Mouse (Mus musculus) left cerebral cortex, postnatal 36 days (tissue): ENCODE measurements around the gene Fam83f. TPM values are rescaled to one million over a fixed set of nuclear protein-coding genes. Genes with fewer than 3 reads are reported as not detected.
A peak's percentile ranks its signal among the peaks of the same experiment; 100 is the strongest.

ENCODE experiments used
- DNase-seq, 2 experiments: peaks; one replicate each; pipeline ENCODE4 v3.0.0; 2021 to 2022; ENCODE audit warnings: low spot score in 2 of 2, mixed read lengths in 1 of 2
- intact Hi-C: fragments of 180-260 bp; cut with DNase I; formaldehyde crosslinking; loops from one replicate; pipeline ENCODE4 v1.15.1; 2025
- total RNA-seq, 2 experiments: library from RNA; stranded (reverse); gene quantifications; 2 replicates each; pipeline ENCODE4 v1.2.3; 2021

Fam83f gene
- total RNA-seq, 2 experiments from 2014 or later: 0.39 TPM

DNA sequence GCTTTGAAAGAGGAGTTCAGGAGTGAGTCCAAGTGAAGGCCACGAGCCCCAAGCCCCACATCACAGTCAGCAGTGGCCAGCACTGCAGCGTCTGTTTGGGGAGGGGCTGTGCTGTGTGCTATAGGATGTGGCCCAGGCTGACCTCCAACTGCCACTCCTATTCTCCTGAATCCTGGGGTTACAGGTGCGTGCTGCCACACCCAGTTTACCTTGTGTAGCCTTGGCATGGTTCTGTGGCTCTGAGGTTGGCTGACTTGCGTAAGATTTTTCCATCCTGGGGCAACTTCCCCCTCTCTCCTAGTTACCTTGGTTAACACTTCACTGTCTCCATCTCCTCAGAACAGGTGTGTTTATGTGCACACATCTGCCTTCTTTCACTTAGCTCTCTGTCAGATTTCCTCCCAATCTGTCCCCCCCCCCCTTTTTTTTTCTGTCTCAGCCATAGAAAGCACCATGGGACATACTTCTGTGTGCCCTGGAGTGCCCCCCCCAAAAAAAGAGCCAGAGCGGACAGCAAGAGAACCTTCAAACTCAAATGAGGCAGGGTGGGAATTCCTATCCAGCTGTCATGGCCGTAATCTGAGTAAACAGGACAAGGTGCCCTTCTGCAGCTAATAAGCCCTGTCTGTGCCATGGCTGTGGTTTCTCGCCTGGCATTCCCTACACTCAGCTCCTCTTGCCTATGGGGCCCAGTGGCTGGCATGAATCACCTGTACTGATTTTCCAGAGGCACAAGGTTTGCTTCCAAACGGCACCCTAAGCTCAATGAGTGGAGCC lies 30.0 kb downstream of the Fam83f start:
- intact Hi-C loops: loop anchor here (5.0 to 10.0 kb wide), 2 partner anchors 567 to 609 kb away; partner anchors contain the start of genes Rpl3, Syngr1 and Tab1
- DNase-seq: no peak

DNA sequence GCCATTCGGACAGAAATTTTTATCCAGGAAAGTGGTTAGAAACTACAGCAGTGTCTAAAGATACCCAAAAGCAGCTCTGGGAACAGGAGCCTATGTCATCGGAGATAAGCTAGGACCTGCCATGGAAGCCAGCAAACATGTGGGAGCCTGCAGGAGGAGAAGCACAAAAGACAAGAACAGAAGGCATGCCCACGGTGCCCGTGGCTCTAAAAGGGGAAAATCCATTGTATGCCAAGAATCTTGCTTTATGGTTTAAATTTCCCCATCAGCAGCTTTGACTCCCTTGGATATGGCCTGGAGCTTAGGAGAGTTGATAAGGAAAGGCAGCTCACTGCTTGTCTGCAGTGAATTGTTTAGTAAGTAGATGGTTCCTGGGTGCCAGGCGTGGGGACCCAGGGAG lies 31.3 kb downstream of the Fam83f start:
- intact Hi-C loops: loop anchor here (5.0 to 10.0 kb wide), 2 partner anchors 568 to 611 kb away; partner anchors contain the start of genes Rpl3, Syngr1 and Tab1

DNA sequence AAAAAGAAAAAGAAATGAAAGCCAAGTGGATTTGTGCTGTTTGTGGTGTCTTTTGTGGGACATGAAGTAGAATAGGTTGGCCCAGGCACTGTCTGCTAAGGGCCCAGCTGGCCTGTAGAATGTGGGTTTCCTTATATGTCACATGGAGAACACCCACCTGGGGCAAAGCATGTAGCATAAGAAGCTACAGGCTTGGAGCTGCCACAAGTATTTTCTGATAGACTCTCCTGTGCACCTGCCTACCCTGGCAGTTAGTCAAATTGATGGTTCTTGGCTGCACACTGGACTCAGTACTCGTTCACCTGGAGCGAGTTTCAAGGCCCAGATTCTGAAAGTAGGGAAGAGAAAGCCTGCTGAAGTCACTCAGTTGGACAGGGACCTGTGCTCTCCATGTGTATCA lies 31.8 kb downstream of the Fam83f start:
- intact Hi-C loops: loop anchor here (5.0 to 10.0 kb wide), 2 partner anchors 569 to 611 kb away; partner anchors contain the start of genes Rpl3, Syngr1 and Tab1
- no peak for DNase-seq

More for the DNA sequence above, 31.3 kb downstream of the Fam83f start:
- peak in 1 of 2 experiments; percentile 39 for DNase-seq

DNA sequence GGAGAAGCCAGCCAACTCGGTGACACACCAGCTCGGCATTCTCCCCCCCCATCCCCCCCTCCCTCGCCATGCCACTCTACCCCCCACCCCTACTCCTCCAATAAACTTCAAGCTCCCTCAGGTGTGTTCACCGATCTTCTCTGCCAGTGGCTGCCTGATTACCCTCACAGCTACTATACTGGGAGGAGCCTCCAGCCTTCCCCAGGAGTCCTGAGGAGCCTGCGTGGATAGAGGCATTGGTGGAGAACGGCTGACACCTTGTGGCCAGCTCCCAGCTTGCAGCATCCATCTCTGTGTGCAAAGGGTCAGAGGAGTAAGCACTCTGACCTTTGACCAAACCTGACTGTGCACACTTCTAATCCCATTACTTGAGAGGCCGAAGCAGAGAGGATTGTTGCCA lies 32.6 kb downstream of the Fam83f start:
- intact Hi-C loops: loop anchor here (2.0 to 10.0 kb wide), 3 partner anchors 437 to 612 kb away; partner anchors contain the start of genes Rpl3, Syngr1 and Tab1

DNA sequence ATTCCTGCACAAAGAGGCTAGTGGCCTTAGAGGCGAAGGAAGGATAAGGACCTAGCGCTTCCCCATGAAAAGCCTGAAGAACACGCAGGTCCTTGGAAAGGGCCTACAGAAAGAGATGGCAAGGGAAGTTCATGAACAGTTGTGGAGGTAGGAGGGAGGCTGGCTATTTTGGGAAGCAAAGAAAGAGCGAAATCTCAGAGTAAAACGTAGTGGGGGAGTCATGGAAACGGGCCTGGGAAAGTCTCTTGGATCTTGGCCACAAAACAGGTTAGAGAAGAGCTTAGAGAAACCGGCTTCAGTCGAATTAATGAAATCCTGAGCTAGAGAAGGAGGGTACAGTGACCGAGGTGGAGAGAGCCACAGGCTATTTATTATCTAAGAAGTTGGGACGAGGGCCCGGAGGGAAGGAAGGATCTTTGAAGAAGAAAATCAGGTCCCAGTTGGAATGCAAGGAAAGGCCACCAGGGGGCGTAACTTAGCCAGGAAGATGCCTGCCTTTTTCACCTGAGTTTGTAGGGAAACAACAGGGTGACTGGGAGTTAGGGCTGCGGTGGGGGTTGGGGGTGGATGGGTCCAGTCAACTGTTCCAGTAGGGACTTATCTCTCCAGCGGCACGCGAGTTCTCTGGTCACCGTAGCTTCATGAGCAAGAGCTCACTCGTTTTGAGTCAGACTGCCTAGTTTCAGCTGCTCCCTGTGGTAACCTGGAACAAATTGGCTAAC lies 34.3 kb downstream of the Fam83f start:
- intact Hi-C loops: loop anchor here (2.0 to 10.0 kb wide), 3 partner anchors 241 to 571 kb away; partner anchors contain the start of genes Adsl and Tab1
- DNase-seq: peak; percentile 74 to 83

More for the DNA sequence above, 32.6 kb downstream of the Fam83f start:
- DNase-seq: peak; percentile 70 to 71

DNA sequence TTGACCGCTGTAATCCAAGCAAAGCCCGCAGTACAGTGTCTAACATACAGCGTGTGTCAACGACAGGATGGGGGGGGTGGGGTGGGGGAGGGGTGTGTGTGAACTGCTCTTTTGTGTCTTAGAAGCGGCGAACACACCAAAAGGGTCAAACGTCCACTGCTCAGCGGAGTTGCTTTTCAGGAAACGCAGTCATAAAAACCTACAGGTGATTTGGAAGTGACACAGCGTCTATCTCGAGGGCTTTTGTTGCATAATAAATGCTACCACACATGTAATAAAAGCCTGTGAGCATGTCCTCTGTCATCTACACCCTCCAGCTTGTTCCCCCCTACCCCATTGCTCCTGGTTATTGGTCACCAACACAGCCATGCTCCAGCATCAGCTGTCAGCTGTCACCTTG lies 34.9 kb downstream of the Fam83f start:
- DNase-seq: no peak
- intact Hi-C loops: loop anchor here (5.0 to 10.0 kb wide), 2 partner anchors 241 to 572 kb away; partner anchors contain the start of genes Adsl and Tab1

DNA sequence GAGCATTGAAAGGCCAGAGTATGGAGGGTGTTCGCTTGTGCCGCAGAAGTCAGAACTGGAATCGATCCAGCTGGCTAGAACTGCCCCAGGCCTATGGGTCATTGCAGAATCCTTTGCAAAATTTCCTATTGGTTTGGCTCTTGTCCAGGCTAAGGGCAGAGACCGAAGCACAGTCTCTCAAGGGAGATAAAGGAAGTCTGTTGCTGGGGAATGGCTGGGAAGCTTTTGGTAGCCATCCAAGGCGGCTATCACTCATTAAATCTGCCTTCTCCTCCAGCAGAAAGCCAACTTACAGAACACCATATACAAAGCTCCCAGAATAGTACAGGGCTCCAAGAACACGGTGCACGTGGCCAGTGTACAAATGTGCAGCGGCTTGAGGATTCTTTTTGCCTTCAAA lies 35.4 kb downstream of the Fam83f start:
- DNase-seq: peak in 1 of 2 experiments; percentile 39
- intact Hi-C loops: loop anchor here (5.0 to 10.0 kb wide), 2 partner anchors 240 to 572 kb away; partner anchors contain the start of genes Adsl and Tab1

DNA sequence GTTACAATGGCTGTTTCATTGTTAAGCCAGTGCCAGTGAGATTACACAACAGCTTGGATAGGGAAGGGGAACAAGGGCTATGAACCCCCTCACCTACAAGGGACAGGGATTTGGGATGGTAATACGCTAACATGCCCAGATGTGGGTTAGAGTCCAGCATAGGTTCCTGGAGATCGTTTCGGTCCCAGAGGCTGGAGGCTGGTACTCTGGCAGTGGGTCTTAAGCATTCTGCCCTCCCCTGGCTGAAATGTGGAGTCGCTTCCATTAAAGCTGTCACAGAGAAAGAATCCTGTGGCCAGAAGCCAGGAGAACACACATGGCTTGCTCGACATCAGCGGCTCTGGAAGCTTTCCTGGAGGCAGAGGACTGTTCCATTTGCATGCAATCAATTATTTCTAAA lies 37.9 kb downstream of the Fam83f start:
- intact Hi-C loops: loop anchor here (5.0 to 10.0 kb wide), 2 partner anchors 238 to 575 kb away; partner anchors contain the start of genes Adsl and Tab1
- no peak for DNase-seq

DNA sequence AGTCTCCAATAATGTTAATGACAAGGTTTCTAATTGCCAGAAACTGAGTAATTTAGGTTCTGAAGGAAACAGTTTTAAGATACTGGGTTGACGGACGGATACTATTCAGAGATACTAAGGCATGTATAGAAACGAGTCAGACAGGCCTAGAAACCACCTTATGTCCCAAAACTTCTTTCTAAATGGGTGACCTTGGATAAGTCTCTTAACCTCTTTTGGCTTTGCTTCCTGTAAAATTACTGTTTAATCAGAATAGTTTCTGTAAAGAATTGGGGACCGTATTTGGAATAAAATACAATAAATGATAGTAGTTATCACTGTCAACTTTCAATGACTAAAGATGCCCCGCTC lies 38.6 kb downstream of the Fam83f start:
- intact Hi-C loops: loop anchor here (10.0 kb wide), 1 partner anchor 155 kb away; no protein-coding TSS in a partner anchor
- no peak for DNase-seq

DNA sequence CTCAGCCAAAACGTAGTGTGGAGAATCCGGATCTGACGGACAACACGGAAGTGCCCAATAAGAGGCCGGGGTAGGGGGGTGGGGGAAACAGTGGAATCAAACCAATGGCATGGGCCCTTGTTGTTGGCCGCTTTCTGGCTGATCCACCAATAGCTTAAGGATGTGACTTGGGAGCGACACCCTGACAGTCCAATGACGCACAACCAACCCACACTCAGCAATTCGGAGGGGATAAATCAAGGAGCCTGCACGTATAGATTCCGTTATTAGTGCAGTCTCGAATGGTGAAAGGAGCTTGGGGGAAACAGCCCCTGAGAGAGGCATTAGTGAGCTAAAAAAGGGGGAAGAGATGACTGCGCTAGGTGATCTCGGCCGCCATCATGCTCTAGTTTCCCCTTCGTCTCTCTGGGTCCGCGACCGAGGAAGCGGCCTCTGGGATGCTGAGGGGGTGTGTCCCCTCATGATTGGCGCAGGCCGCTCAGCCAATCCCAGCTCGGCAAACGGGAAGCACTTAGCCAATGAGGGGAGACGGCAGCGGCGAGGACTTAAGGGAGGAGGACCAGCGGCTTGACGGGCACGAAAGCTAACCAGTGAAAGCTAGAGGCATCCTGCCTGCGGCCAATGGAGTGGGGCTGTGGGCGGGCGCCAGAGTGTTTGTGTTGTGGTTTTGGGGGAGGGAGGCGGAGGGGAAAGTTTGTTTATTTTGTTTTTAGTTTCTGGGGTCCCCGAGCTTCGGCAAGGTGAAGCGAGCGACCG lies 39.1 kb downstream of the Fam83f start, which contains the start of gene Tnrc6b:
Gene Tnrc6b (plus strand): TSS at position 706 of the 756 bp plus-strand sequence.
- DNase-seq: peak; percentile 98 to 99
- intact Hi-C loops: loop anchor here (1.0 to 10.0 kb wide), 2 partner anchors 88 to 154 kb away; no protein-coding TSS in a partner anchor

DNA sequence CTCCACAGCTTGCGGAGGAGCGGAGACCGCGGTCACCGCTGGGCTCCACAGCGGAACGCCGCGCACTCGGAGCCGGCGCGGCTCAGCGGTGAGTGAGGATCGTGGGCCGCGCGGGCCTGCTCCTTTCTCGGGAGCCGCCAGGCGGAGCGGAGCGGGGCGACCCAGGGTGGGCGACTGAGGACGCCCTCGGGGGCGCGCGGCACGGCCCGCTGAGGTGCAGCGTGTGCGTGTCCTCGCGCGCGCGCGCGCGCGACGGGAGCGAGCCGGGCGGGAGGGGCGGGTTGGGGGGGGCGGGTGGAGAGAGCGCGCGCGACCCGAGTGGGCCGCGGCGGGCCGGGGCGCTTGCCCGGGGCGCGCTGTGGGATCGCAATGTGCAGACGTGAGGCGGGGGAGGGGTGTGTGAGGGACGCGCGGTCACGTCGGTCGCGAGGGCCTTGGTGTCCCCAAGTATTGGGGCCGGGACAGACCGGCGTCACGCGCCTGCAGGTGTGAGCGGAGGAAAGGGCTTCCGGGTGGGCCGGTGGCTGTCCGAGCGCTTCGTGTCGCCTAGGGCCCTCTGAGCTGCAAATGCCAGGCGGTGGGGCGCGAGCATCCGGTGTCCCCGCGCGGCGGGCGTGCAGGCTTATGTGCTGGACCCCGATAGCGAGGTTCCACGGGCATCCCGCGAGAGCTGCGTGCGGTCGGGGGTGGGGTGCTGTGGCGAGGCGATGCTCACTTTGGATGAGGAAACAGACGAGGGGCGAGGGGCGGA lies 39.9 kb downstream of the Fam83f start:
- intact Hi-C loops: loop anchor here (1.0 to 10.0 kb wide), 2 partner anchors 87 to 153 kb away; no protein-coding TSS in a partner anchor
- peak; percentile 66 to 67 for DNase-seq

DNA sequence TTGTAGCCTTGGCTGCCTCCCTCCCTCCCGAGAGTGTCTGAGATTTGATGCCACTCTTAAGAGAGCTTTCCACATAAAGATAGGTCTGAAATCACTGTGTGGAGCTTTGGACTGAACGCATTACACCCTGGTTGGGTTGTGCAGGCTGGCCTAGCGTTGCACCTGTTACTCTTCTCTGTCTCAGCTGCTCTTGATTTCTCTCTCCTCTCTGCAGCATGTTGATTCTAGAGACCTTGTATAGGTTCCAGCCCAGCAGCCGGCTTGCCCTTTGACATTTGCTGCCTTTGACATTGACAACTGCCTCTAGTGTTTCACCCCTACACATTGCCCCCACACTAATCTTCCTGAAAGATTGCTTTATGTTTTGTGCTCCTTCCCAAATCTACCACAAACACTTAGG lies 42.7 kb downstream of the Fam83f start:
- no peak for DNase-seq
- intact Hi-C loops: loop anchor here (10.0 kb wide), 1 partner anchor 151 kb away; no protein-coding TSS in a partner anchor

DNA sequence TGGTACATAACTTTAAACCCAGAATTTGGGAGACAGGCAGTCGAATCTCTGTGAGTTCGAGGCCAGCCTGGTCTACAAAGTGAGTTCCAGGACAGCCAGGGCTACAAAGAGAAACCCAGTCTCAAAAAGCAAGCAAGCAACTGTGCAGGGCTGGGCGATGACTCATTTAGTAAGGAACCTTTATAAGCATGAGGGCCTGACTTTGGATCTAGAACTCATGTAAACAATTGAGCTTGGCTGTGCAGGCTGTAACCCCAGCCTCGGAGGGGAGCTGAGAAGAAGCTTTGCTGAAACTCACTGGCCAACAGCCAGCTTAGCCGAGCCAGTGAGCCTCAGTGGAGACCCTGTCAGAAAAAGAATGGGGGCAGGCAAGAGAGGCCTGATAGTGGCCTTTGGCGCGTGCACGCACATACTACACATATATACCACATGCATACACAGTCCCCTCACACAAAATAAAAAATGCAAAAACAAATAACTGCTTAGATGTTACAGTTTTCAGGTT lies 45.0 kb downstream of the Fam83f start:
- intact Hi-C loops: loop anchor here (10.0 kb wide), 1 partner anchor 148 kb away; no protein-coding TSS in a partner anchor
- DNase-seq: no peak

DNA sequence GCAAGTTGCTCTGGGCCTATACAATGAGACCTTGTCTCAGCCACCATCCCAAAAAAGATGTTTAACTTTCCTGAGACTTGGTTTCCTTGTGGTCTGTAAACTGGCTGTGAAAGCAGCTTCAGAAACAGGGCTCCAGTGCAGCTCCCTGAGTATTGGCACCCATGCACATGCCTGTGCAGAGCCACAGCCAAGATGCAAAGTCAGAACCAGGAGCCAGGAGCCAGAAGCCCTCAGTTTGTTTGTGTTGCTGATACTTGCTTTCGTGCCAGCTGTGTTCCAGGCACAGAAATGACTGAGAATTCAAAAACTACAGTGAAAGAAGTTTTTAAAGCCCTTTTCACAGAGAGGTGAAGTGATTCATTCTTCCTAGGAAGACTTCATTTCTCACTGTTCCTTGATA lies 45.8 kb downstream of the Fam83f start:
- DNase-seq: no peak
- intact Hi-C loops: loop anchor here (10.0 kb wide), 1 partner anchor 147 kb away; no protein-coding TSS in a partner anchor

DNA sequence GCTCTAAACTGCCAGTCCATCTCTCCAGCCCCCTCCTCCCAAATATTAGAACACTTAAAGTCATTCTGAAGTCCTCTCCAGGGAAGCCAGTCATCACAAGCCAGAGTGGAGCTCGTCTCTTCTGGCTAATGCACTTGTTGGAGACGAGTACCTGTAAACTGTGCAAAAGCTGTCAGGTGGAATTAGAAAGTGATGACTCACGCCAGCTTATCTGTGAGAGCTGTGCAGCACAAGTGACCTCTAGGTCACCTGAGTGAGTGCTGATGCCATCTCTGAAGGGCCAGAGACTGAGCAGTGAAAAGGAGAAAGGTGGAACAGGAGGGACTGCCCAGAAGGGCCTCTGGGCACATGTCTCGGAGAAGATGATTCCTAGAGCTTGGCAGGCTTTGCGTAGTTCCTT lies 48.6 kb downstream of the Fam83f start:
- DNase-seq: no peak
- intact Hi-C loops: no loop called here

DNA sequence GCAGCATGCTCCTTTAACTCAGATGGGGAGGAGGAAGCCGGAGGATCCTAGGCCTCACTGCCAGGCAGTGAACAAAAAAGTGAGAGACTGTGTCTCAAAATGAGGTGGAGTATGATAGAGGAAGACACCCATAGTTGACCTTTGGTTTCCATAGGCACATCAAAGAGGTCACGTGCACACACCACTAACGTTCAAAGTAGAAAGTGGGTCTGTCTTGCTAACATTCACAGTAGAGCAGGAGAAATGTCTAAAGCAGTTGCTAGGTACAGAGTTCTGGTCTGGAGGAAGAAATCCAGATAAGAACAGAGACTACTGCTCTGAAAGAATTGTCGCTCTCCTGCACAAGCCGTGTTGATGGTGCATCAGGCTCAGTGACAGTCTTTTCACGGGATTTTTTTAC lies 50.2 kb downstream of the Fam83f start:
- intact Hi-C loops: no loop called here
- no peak for DNase-seq

DNA sequence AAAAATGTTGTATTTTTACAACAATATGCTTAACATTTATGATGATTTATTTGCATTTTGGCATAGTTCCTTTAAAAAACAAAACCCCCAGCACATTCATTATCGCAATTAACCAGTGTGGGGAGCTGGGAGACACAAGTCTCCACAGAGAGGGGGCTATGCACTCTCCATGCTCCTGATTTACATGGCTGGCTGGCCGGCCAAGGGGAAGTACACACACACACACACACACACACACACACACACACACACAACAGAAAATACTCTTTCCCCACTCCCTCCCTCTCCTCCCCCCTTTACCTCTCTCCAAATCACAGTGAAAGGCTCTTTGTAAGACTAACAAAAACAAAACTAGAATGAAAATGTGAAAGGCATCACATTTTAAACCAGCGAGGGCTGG lies 50.7 kb downstream of the Fam83f start:
- intact Hi-C loops: no loop called here
- no peak for DNase-seq

DNA sequence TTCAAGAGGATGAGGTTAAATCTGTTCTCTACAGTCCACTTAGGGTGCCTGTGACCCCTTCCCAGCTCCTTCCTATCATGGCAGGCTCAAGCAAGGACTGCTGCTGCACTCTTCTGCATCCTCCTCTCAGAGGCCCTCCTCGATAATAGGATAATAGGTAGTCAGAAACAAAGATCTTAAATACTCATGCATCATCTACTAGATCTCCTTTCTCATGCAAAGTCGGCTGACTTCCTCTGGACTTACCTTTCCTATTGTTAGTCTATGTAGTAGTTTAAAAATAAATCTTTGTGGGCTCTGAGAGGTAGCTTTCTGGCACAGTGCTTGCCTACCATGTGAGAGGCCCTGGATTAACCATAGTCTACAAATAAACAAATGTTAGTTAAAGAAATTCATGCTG lies 57.8 kb downstream of the Fam83f start:
- intact Hi-C loops: no loop called here
- DNase-seq: no peak
